Mouse (Mus musculus): ENCODE measurements around the gene Sart1.
"Not testable (repeated sequence)": the region's sequence is repeated elsewhere in the genome, so short reads cannot be mapped to it uniquely, and the experiment has no call there.

Gene Sart1

GRCm38 (mm10) chr19:5414534-5414957 is 26.0 kb upstream of the Sart1 start:
- DNase-seq (ENCODE audit: low spot score) = no peak

GRCm38 (mm10) chr19:5413840-5414239 is 25.3 kb upstream of the Sart1 start:
- no peak for DNase-seq (ENCODE audit: low spot score)

- no peak for DNase-seq (ENCODE audit: low spot score)
Measured at GRCm38 (mm10) chr19:5411961-5412360, 23.5 kb upstream of the Sart1 start.

GRCm38 (mm10) chr19:5410641-5411040 is 22.1 kb upstream of the Sart1 start:
- no peak for DNase-seq (ENCODE audit: low spot score)

- DNase-seq (ENCODE audit: low spot score) = no peak
Measured at GRCm38 (mm10) chr19:5409068-5409467, 20.6 kb upstream of the Sart1 start.

- DNase-seq (ENCODE audit: low spot score) = no peak
Measured at GRCm38 (mm10) chr19:5408057-5409001, 19.8 kb upstream of the Sart1 start.

GRCm38 (mm10) chr19:5407133-5407532 is 18.6 kb upstream of the Sart1 start:
- peak; percentile 85 for DNase-seq (ENCODE audit: low spot score)

- peak; percentile 72 for DNase-seq (ENCODE audit: low spot score)
Measured at GRCm38 (mm10) chr19:5406531-5407126, 18.1 kb upstream of the Sart1 start.

- DNase-seq (ENCODE audit: low spot score) = peak; percentile 20
Measured at GRCm38 (mm10) chr19:5405924-5406323, 17.4 kb upstream of the Sart1 start.

- no peak for DNase-seq (ENCODE audit: low spot score)
Measured at GRCm38 (mm10) chr19:5402293-5402692, 13.8 kb upstream of the Sart1 start, which contains the start of gene Tsga10ip. TSS of gene Tsga10ip (minus strand) at chr19:5402526.

GRCm38 (mm10) chr19:5401073-5401472 is 12.6 kb upstream of the Sart1 start:
- not testable (repeated sequence) for DNase-seq (ENCODE audit: low spot score)

- no peak for DNase-seq (ENCODE audit: low spot score)
Measured at GRCm38 (mm10) chr19:5395371-5395770, 6.9 kb upstream of the Sart1 start.

GRCm38 (mm10) chr19:5394168-5394567 is 5.7 kb upstream of the Sart1 start:
- no peak for DNase-seq (ENCODE audit: low spot score)

- no peak for DNase-seq (ENCODE audit: low spot score)
Measured at GRCm38 (mm10) chr19:5392892-5393291, 4.4 kb upstream of the Sart1 start.

- no peak for DNase-seq (ENCODE audit: low spot score)
Measured at GRCm38 (mm10) chr19:5390416-5390815, 1.9 kb upstream of the Sart1 start.

GRCm38 (mm10) chr19:5389647-5390046 is 1.1 kb upstream of the Sart1 start:
- DNase-seq (ENCODE audit: low spot score) = peak; percentile 60

GRCm38 (mm10) chr19:5388011-5388441 is 477 bp downstream of the Sart1 start:
- DNase-seq (ENCODE audit: low spot score) = peak; percentile 36

- DNase-seq (ENCODE audit: low spot score) = no peak
Measured at GRCm38 (mm10) chr19:5384715-5385114, 3.8 kb downstream of the Sart1 start.

GRCm38 (mm10) chr19:5383326-5383725 is 5.2 kb downstream of the Sart1 start:
- DNase-seq (ENCODE audit: low spot score) = no peak

- DNase-seq (ENCODE audit: low spot score) = no peak
Measured at GRCm38 (mm10) chr19:5377446-5377845, 11.1 kb downstream of the Sart1 start.

GRCm38 (mm10) chr19:5374748-5375147 is 13.8 kb downstream of the Sart1 start:
- no peak for DNase-seq (ENCODE audit: low spot score)

GRCm38 (mm10) chr19:5374177-5374576 is 14.3 kb downstream of the Sart1 start:
- no peak for DNase-seq (ENCODE audit: low spot score)

- DNase-seq (ENCODE audit: low spot score) = no peak
Measured at GRCm38 (mm10) chr19:5372724-5373123, 15.8 kb downstream of the Sart1 start.

Measured in embryo, embryonic 10.5 days (tissue).